Mouse (Mus musculus) kidney, embryonic 14.5 days (tissue): ENCODE measurements around the gene Stbd1. TPM values are rescaled to one million over a fixed set of nuclear protein-coding genes. Genes with fewer than 3 reads are reported as not detected.

ENCODE experiments used
- ATAC-seq: fragments of 200-750 bp; cut with Nextera tagmentation; 2 replicates; pipeline ENCODE4 v1.8.0; 2017; ENCODE audit warnings: moderate number of reproducible peaks, mild to moderate bottlenecking, moderate TSS enrichment, moderate library complexity; ENCODE audit not compliant: low FRiP score, low TSS enrichment
- H3K27ac ChIP-seq: fragments of 300-500 bp; sonication (generic); 2 replicates; pipeline ENCODE4 v1.5.1; 2014; ENCODE audit warnings: low read depth, mild to moderate bottlenecking, low read length, moderate library complexity, mixed read lengths
- H3K27me3 ChIP-seq: fragments of 300-500 bp; sonication (generic); 2 replicates; pipeline ENCODE4 v1.6.1; 2014; ENCODE audit warnings: mild to moderate bottlenecking, low read length; ENCODE audit not compliant: control insufficient read depth, insufficient read depth
- H3K36me3 ChIP-seq: fragments of 300-500 bp; sonication (generic); 2 replicates; pipeline ENCODE4 v1.6.1; 2014; ENCODE audit warnings: low read length, mixed read lengths; ENCODE audit not compliant: control insufficient read depth, insufficient read depth
- H3K4me1 ChIP-seq: fragments of 300-500 bp; sonication (generic); 2 replicates; pipeline ENCODE4 v1.6.1; 2014; ENCODE audit warnings: low read length, mixed read lengths; ENCODE audit not compliant: control insufficient read depth, insufficient read depth
- H3K4me2 ChIP-seq: fragments of 300-500 bp; sonication (generic); replicated peaks from 2 replicates; pipeline ENCODE4 v1.6.1; 2014; ENCODE audit warnings: low read depth, mild to moderate bottlenecking, low read length
- H3K4me3 ChIP-seq: fragments of 300-500 bp; sonication (generic); 2 replicates; pipeline ENCODE4 v1.5.1; 2014; ENCODE audit warnings: mild to moderate bottlenecking, low read length
- H3K9ac ChIP-seq: fragments of 300-500 bp; sonication (generic); 2 replicates; pipeline ENCODE4 v1.6.1; 2014; ENCODE audit warnings: low read depth, mild to moderate bottlenecking, low read length, moderate library complexity
- H3K9me3 ChIP-seq: fragments of 300-500 bp; sonication (generic); 2 replicates; pipeline ENCODE4 v1.6.1; 2016; ENCODE audit warnings: low read length; ENCODE audit not compliant: control insufficient read depth
- WGBS: fragments of 180-500 bp; shearing (Covaris S2); extraction: QIAGEN DNeasy Blood & Tissue Kit; methylation state at CpG from one replicate; pipeline ENCODE4 v1.1.7; 2014; 5-methylcytosine and 5-hydroxymethylcytosine counted together
- polyA plus RNA-seq: library from polyadenylated mRNA; unstranded; fragments of >200 nt; fragmentation: Nextera tagmentation; extraction: Ambion mirVana; gene quantifications from 2 replicates; pipeline ENCODE4 v1.2.1, GENCODE M21; 2014

The Stbd1 gene
- polyA plus RNA-seq, 1 experiment from 2014 or later: 22.4 TPM

DNA sequence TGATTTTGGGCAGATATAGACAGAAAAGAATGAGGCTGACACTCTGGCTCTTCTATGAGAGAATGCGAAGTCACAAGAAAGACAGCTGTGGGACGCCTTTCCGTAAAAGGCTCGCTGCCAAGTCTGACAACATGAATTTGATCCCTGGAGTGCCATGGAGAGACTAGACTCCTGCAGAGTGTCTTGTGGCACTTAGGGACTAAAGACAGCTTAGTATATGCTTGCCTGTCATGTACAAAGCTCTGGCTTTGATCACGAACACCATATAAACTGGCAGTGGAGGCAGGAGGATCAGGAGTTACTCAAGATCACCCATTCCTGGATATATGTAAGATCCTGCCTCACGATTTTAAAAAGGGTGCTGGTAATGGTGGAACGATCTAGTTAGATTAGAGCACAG, 25.1 kb downstream of the Stbd1 start:
- WGBS: 81% methylated on average over 7 of the region's 7 CpGs
- no peak for ATAC-seq

GRCm38 (mm10) chr5:92633526-92633925, 30.7 kb downstream of the Stbd1 start:
- Histone ChIP-seq H3K4me1 (no peaks in the 10 kb centered on the region), H3K9me3 (no peaks in the 10 kb centered on the region), H3K36me3 (no peaks in the 10 kb centered on the region), H3K9ac (no peak overlapping the region), H3K27ac (no peak overlapping the region), H3K4me2 (no peak overlapping the region), H3K4me3 (no peak overlapping the region), H3K27me3 (no peaks in the 10 kb centered on the region)
- WGBS: 62% methylated on average over 4 of the region's 4 CpGs
- no peak for ATAC-seq

More for the DNA sequence above, 25.1 kb downstream of the Stbd1 start:
- no peaks in the 10 kb centered on the region for H3K36me3 ChIP-seq
- no peaks in the 10 kb centered on the region for H3K27me3 ChIP-seq
- H3K4me1 ChIP-seq: no peaks in the 10 kb centered on the region
- no peak overlapping the region for H3K4me3 ChIP-seq
- no peaks in the 10 kb centered on the region for H3K9me3 ChIP-seq
- no peak overlapping the region for H3K9ac ChIP-seq
- H3K27ac ChIP-seq: no peak overlapping the region
- no peak overlapping the region for H3K4me2 ChIP-seq

DNA sequence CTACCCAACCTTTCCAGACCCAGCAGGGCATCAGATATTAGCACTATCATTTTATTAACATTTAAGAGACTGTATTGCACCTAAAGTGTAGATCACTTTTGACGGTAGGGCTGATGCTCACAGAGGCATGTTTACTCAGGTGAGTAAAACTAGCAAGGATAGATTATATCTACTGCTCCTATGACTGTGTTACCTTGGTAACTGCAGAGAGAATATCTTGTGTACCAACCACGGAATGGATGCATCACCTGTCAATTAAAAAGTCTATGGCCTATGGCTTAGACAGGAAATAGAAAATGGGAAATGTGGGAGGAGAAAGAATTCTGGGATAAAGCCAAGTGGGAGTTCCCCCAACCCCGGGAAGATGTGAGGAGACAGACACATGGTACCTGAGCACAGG, 32.1 kb downstream of the Stbd1 start:
- no peaks in the 10 kb centered on the region for H3K4me1 ChIP-seq
- H3K9me3 ChIP-seq: no peaks in the 10 kb centered on the region
- no peak overlapping the region for H3K4me2 ChIP-seq
- no peaks in the 10 kb centered on the region for H3K27me3 ChIP-seq
- no peak for ATAC-seq
- H3K9ac ChIP-seq: no peak overlapping the region
- no peak overlapping the region for H3K4me3 ChIP-seq
- no peak overlapping the region for H3K27ac ChIP-seq
- 75% methylated on average over 3 of the region's 3 CpGs for WGBS
- H3K36me3 ChIP-seq: no peaks in the 10 kb centered on the region

DNA sequence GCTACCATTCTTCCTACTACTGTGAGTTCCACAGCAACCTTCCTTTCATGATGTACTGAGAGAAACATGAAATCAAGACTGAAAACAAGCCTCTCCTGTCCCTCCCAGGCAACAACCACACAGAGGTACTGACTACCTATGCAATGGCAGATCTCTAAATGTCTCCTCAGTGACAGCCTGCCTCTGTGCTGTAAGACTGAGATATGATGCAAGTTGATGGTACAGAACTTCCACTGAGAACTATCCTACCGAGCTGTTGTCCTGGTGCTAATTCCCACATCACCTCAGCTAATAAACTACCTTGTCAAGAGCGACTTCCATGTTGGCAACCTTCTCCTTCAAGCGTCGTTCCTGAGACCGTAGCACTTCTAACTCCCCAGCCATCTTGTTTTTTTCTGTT, 33.0 kb downstream of the Stbd1 start:
- no peak overlapping the region for H3K4me2 ChIP-seq
- H3K9me3 ChIP-seq: no peaks in the 10 kb centered on the region
- no peak overlapping the region for H3K27ac ChIP-seq
- H3K27me3 ChIP-seq: no peaks in the 10 kb centered on the region
- 79% methylated on average over 5 of the region's 5 CpGs for WGBS
- H3K4me1 ChIP-seq: no peaks in the 10 kb centered on the region
- no peak overlapping the region for H3K4me3 ChIP-seq
- no peaks in the 10 kb centered on the region for H3K36me3 ChIP-seq
- ATAC-seq: no peak
- no peak overlapping the region for H3K9ac ChIP-seq

DNA sequence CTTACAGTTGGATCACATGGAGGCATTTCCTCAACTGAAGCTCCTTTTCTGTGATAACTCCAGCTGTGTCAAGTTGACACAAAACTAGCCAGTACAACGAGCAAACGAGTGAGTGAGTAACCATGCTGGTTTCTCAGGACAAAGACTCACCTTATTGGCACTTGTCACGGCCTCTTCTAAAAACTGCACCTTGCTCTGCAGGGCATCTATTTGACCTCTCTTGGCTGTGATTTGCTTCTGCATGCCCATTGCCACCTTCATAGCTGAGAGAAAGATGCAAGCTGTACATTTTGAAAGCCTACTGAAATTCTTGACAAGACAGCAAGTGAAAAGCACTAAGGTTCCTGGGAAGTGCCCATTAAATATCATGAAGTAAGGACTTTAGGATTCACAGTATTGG, 38.0 kb downstream of the Stbd1 start:
- Histone ChIP-seq H3K4me1 (no peaks in the 10 kb centered on the region), H3K4me3 (no peak overlapping the region), H3K9me3 (no peaks in the 10 kb centered on the region), H3K27ac (no peak overlapping the region), H3K9ac (no peak overlapping the region), H3K36me3 (no peaks in the 10 kb centered on the region), H3K27me3 (no peaks in the 10 kb centered on the region), H3K4me2 (no peak overlapping the region)
- WGBS: 86% methylated on average over 3 of the region's 3 CpGs
- ATAC-seq: no peak

Other genes starting within 250 kb of the Stbd1 start
- 57.7 and 62.2 TPM in 2 replicates for gene Nup54, start 167.8 kb upstream of the Stbd1 start, polyA plus RNA-seq
- gene Scarb2, start 96.2 kb upstream of the Stbd1 start, polyA plus RNA-seq: 5.7 and 7.1 TPM in 2 replicates
- not detected in 2 replicates for gene Fam47e, start 48.0 kb upstream of the Stbd1 start, polyA plus RNA-seq
- 0.64 and 1.1 TPM in 2 replicates for gene Ccdc158, start 72.2 kb downstream of the Stbd1 start, polyA plus RNA-seq
- 10.3 and 16.0 TPM in 2 replicates for gene Shroom3, start 80.4 kb downstream of the Stbd1 start, polyA plus RNA-seq